Mouse (Mus musculus): Measurements from ENCODE around the gene Myl6. TPM values are rescaled to one million over a fixed set of nuclear protein-coding genes. Genes with fewer than 3 reads are reported as not detected.

The Myl6 gene
- total RNA-seq, 2 experiments from 2014 or later: 739 to 765 TPM

Small RNA genes lying within 50 kb of the gene (microRNA-seq; reads per million reads assigned to microRNA genes)
- gene Mir6916 (1.4 reads per million), gene Mir8105 (3.2 reads per million)

Other genes starting within 250 kb of the Myl6 start
- gene Apon, start 240.0 kb downstream of the Myl6 start, total RNA-seq (2021): 10 to 100 TPM in 1 of 2 experiments, 1 to 10 TPM in 1; 7.4 to 17.5 TPM
- 100 to 1,000 TPM in 1 of 2 experiments, 10 to 100 TPM in 1; 78.0 to 183 TPM for gene Apof, start 225.5 kb downstream of the Myl6 start, total RNA-seq (2021)
- 10 to 100 TPM; 17.4 to 27.5 TPM for gene Stat2, start 223.6 kb downstream of the Myl6 start, total RNA-seq (2021)
- under 1 TPM in 1 of 2 experiments, not detected in 1; 0.27 TPM for gene Il23a, start 195.4 kb downstream of the Myl6 start, total RNA-seq (2021)
- gene Pan2, start 190.8 kb downstream of the Myl6 start, total RNA-seq (2021): 10 to 100 TPM; 24.0 to 32.8 TPM
- 100 to 1,000 TPM; 149 to 165 TPM for gene Cnpy2, start 171.7 kb downstream of the Myl6 start, total RNA-seq (2021)
- gene Cs, start 156.4 kb downstream of the Myl6 start, total RNA-seq (2021): 1,000 to 10,000 TPM; 1,048 to 1,207 TPM
- 100 to 1,000 TPM in 1 of 2 experiments, 10 to 100 TPM in 1; 99.9 to 128 TPM for gene Coq10a, start 125.1 kb downstream of the Myl6 start, total RNA-seq (2021)
- 10 to 100 TPM; 53.3 to 57.8 TPM for gene Ankrd52, start 117.0 kb downstream of the Myl6 start, total RNA-seq (2021)
- gene Slc39a5, start 92.9 kb downstream of the Myl6 start, total RNA-seq (2021): 1 to 10 TPM; 2.3 to 5.9 TPM
- 10 to 100 TPM; 58.0 to 59.9 TPM for gene Nabp2, start 82.7 kb downstream of the Myl6 start, total RNA-seq (2021)
- gene Rnf41, start 82.5 kb downstream of the Myl6 start, total RNA-seq (2021): 10 to 100 TPM; 37.4 TPM
- gene Smarcc2, start 34.9 kb downstream of the Myl6 start, total RNA-seq (2021): 100 to 1,000 TPM in 1 of 2 experiments, 10 to 100 TPM in 1; 94.1 to 123 TPM
- gene Myl6b, start 4.5 kb upstream of the Myl6 start, total RNA-seq (2021): 10 to 100 TPM; 10.9 to 17.3 TPM
- gene Esyt1, start 31.7 kb upstream of the Myl6 start, total RNA-seq (2021): 10 to 100 TPM; 31.5 to 41.5 TPM
- gene Zc3h10, start 53.6 kb upstream of the Myl6 start, total RNA-seq (2021): 10 to 100 TPM; 10.5 to 14.7 TPM
- gene Rpl41, start 55.2 kb upstream of the Myl6 start, total RNA-seq (2021): 1,000 to 10,000 TPM; 2,762 to 2,852 TPM
- gene Pa2g4, start 71.8 kb upstream of the Myl6 start, total RNA-seq (2021): 10 to 100 TPM; 85.1 to 90.9 TPM
- gene Erbb3, start 95.5 kb upstream of the Myl6 start, total RNA-seq (2021): 10 to 100 TPM in 1 of 2 experiments, 1 to 10 TPM in 1; 10.0 to 11.1 TPM
- 100 to 1,000 TPM; 696 to 753 TPM for gene Rps26, start 132.6 kb upstream of the Myl6 start, total RNA-seq (2021)
- gene Ikzf4, start 151.8 kb upstream of the Myl6 start, total RNA-seq (2021): 1 to 10 TPM in 1 of 2 experiments, under 1 TPM in 1; 0.87 to 2.2 TPM
- 10 to 100 TPM; 19.8 to 24.2 TPM for gene Suox, start 179.9 kb upstream of the Myl6 start, total RNA-seq (2021)
- 10 to 100 TPM; 91.4 to 96.1 TPM for gene Rab5b, start 202.1 kb upstream of the Myl6 start, total RNA-seq (2021)
- 1 to 10 TPM; 2.1 to 2.7 TPM for gene Pmel, start 210.1 kb upstream of the Myl6 start, total RNA-seq (2021)
- 10 to 100 TPM; 33.2 to 38.6 TPM for gene Cdk2, start 210.9 kb upstream of the Myl6 start, total RNA-seq (2021)

All from adrenal gland, postnatal 10 days (tissue).